Mouse (Mus musculus): ENCODE data around the gene Tmem240. TPM values are rescaled to one million over a fixed set of nuclear protein-coding genes. Genes with fewer than 3 reads are reported as not detected.
"Not testable (repeated sequence)": the region's sequence is repeated elsewhere in the genome, so short reads cannot be mapped to it uniquely, and the experiment has no call there.

The Tmem240 gene
- 0.87 and 0.92 TPM in 2 replicates for polyA plus RNA-seq (2014; fragmentation: Nextera tagmentation; extraction: Ambion mirVana)

DNA sequence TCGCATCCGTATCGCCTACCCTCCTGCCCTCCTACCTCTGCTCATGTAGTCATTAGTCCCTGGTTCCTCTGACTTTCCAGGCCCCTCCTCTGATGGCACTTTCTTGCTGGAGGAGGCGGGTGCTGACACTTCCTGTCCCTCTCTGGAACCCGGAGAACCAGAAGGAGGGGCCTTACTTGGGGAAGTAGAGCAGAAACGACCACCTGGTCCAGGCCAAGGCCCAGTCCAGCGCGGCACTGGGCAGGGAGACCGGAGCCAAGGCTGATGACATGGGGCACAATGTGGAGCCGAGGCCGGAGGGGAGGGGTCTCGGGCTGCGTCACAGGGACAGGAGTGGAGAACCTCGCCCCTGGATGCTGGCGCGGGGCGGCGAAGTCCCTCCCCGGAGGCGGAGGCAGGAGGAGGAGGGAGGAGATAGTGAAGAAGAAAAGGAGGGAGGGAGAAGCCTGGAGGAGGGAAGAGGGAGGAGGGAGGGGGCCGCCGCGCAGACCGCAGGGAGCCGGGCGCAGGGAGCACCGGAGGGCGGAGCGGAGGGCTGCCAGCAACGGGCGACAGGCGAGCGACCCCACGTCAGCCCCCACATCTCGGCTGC lies at the start of gene Tmem240:
Gene Tmem240, plus strand, starts transcription at position 451 of the 592 bp plus-strand sequence.
- H3K9ac ChIP-seq (ENCODE audit: low read depth, low read length) = peak within 1 kb of the TSS; percentile 91
- no peaks in the 10 kb centered on the region for H3K9me3 ChIP-seq (ENCODE audit: control insufficient read depth, low read length)
- peak within 1 kb of the TSS; percentile 79 for H3K4me3 ChIP-seq (ENCODE audit: low read depth, low read length)
- H3K4me2 ChIP-seq (ENCODE audit: low read depth, low read length) = peak within 1 kb of the TSS; percentile 78
- DNase-seq (ENCODE audit: low spot score) (peak; percentile 96), ATAC-seq (ENCODE audit: low read depth) (peak; percentile 91)
- 0% methylated on average over 25 of the region's 35 CpGs for WGBS
- H3K27me3 ChIP-seq (replicated peaks; ENCODE audit: control insufficient read depth, insufficient read depth, low read length) = no peaks in the 10 kb centered on the region
- peaks cover 36% of the 10 kb centered on the region; the same call in 1 of the 2 replicates for H3K36me3 ChIP-seq (ENCODE audit: control insufficient read depth, insufficient read depth, low read length)
- peaks cover 10% of the 10 kb centered on the region for H3K4me1 ChIP-seq (ENCODE audit: control insufficient read depth, insufficient read depth, low read length)
- peak within 1 kb of the TSS; percentile 84 for H3K27ac ChIP-seq (replicated peaks; ENCODE audit: low read depth, low read length)

DNA sequence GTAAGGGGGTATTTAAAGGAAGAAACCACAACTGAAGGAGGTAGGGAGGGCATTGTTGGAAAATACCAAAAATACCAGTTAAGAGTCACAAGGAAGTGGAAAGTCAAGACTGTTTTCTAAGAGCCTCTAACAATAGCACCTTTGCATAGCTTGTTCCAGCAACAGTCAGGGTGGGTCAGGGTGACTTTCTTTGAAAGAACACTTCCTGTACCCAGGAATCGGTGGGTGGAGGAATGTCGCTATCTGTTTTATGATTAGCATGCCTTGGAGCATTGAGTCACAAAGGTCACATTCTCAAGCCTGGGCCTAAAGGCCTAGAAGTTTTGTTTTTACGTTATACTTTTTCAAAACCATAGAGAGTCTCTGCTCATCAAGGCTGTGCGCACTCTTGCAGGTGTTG lies 46.8 kb upstream of the Tmem240 start:
- H3K9me3 ChIP-seq (ENCODE audit: control insufficient read depth, low read length); H3K36me3 ChIP-seq (ENCODE audit: control insufficient read depth, insufficient read depth, low read length); H3K27me3 ChIP-seq (replicated peaks; ENCODE audit: control insufficient read depth, insufficient read depth, low read length); H3K4me1 ChIP-seq (ENCODE audit: control insufficient read depth, insufficient read depth, low read length); H3K27ac ChIP-seq (replicated peaks; ENCODE audit: low read depth, low read length); H3K9ac ChIP-seq (ENCODE audit: low read depth, low read length); H3K4me3 ChIP-seq (ENCODE audit: low read depth, low read length); DNase-seq (ENCODE audit: low spot score); ATAC-seq (ENCODE audit: low read depth); H3K4me2 ChIP-seq (ENCODE audit: low read depth, low read length): not testable (repeated sequence)
- WGBS = 79% methylated on average over 4 of the region's 4 CpGs

DNA sequence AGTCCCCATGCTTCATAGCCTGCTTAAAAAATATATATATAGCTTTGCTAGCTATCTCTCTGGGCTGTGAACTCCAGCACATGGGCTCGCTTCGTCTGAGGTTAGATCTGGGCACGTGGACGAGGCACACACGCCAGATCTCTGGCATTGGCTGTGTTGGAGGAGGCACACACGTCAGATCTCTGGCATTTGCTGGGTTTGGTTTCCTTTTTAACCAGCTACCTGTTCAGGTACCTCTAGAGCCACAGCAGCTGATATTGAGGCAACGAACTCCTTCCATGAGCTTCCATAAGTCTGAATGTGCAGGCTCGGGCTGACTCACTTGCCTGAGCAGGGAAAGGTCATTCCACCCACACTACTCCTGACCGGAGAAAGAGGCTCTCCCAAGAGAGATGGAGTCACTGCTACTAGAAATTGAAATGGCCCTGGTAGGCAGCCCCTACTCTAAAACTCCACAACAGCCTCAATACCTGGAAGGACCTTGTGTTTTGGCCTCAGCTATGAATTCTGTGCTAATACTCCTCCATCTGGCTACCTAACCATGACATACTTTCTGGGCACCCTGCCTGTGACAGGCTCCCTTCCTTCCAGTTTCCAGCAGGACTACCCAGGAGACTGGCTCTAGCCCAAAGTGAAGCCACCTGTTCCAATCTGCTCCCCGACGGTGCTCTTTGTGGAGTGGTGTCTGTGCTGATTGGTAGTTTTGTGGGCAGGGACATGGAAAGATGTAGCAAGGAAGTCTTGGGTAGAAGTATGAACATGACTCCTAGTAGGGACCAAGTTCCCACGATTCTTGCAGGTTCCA lies 43.8 kb upstream of the Tmem240 start:
- Histone ChIP-seq H3K9ac (ENCODE audit: low read depth, low read length) (no peak overlapping the region), H3K27ac (replicated peaks; ENCODE audit: low read depth, low read length) (no peak overlapping the region), H3K27me3 (replicated peaks; ENCODE audit: control insufficient read depth, insufficient read depth, low read length) (no peaks in the 10 kb centered on the region; the same call in 1 of the 2 replicates), H3K4me2 (ENCODE audit: low read depth, low read length) (no peak overlapping the region), H3K36me3 (ENCODE audit: control insufficient read depth, insufficient read depth, low read length) (no peaks in the 10 kb centered on the region), H3K4me3 (ENCODE audit: low read depth, low read length) (no peak overlapping the region), H3K9me3 (ENCODE audit: control insufficient read depth, low read length) (no peaks in the 10 kb centered on the region), H3K4me1 (ENCODE audit: control insufficient read depth, insufficient read depth, low read length) (peaks cover 8% of the 10 kb centered on the region)
- ATAC-seq (ENCODE audit: low read depth) (no peak), DNase-seq (ENCODE audit: low spot score) (no peak)
- 81% methylated on average over 12 of the region's 12 CpGs for WGBS

DNA sequence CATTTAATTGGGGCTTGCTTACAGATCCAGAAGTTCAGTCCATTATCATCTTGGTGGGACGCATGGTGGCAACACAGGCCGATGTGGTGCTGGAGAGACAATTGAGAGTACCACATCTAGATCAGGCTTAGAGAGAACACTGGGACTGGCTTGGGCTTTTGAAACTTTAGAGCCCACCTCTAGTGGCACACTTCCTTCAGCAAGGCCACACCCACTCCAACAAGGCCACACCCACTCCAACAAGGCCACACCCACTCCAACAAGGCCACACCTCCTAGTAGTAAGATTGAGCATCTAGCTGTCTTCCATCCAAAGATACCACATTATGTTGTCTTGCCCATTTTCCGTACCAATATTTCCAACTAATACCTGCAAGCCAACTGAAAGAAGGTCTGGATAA lies 42.2 kb upstream of the Tmem240 start:
- WGBS = 94% methylated on average over 3 of the region's 3 CpGs
- Histone ChIP-seq H3K27me3 (replicated peaks; ENCODE audit: control insufficient read depth, insufficient read depth, low read length) (no peaks in the 10 kb centered on the region; the same call in 1 of the 2 replicates), H3K36me3 (ENCODE audit: control insufficient read depth, insufficient read depth, low read length) (no peaks in the 10 kb centered on the region), H3K9me3 (ENCODE audit: control insufficient read depth, low read length) (no peaks in the 10 kb centered on the region), H3K4me1 (ENCODE audit: control insufficient read depth, insufficient read depth, low read length) (peaks cover 16% of the 10 kb centered on the region), H3K4me2 (ENCODE audit: low read depth, low read length) (no peak overlapping the region), H3K9ac (ENCODE audit: low read depth, low read length) (no peak overlapping the region), H3K4me3 (ENCODE audit: low read depth, low read length) (no peak overlapping the region), H3K27ac (replicated peaks; ENCODE audit: low read depth, low read length) (no peak overlapping the region)
- DNase-seq (ENCODE audit: low spot score) = no peak
- ATAC-seq (ENCODE audit: low read depth) = no peak

- Histone ChIP-seq H3K27me3 (replicated peaks; ENCODE audit: control insufficient read depth, insufficient read depth, low read length) (no peaks in the 10 kb centered on the region; the same call in 1 of the 2 replicates), H3K36me3 (ENCODE audit: control insufficient read depth, insufficient read depth, low read length) (no peaks in the 10 kb centered on the region), H3K4me1 (ENCODE audit: control insufficient read depth, insufficient read depth, low read length) (peaks cover 16% of the 10 kb centered on the region), H3K4me2 (ENCODE audit: low read depth, low read length) (peak within 1 kb of the TSS; percentile 94), H3K9ac (ENCODE audit: low read depth, low read length) (peak within 1 kb of the TSS; percentile 78), H3K27ac (replicated peaks; ENCODE audit: low read depth, low read length) (peak within 1 kb of the TSS; percentile 77), H3K4me3 (ENCODE audit: low read depth, low read length) (peak within 1 kb of the TSS; percentile 75), H3K9me3 (ENCODE audit: control insufficient read depth, low read length) (no peaks in the 10 kb centered on the region)
- ATAC-seq (ENCODE audit: low read depth) = peak; percentile 90
- WGBS = 1% methylated on average over 24 of the region's 47 CpGs
- peak; percentile 75 for DNase-seq (ENCODE audit: low spot score)
Observed at GRCm38 (mm10) chr4:155694111-155694481, 40.5 kb upstream of the Tmem240 start, which contains the start of gene Fndc10. TSS of gene Fndc10 (plus strand) at chr4:155694342.

DNA sequence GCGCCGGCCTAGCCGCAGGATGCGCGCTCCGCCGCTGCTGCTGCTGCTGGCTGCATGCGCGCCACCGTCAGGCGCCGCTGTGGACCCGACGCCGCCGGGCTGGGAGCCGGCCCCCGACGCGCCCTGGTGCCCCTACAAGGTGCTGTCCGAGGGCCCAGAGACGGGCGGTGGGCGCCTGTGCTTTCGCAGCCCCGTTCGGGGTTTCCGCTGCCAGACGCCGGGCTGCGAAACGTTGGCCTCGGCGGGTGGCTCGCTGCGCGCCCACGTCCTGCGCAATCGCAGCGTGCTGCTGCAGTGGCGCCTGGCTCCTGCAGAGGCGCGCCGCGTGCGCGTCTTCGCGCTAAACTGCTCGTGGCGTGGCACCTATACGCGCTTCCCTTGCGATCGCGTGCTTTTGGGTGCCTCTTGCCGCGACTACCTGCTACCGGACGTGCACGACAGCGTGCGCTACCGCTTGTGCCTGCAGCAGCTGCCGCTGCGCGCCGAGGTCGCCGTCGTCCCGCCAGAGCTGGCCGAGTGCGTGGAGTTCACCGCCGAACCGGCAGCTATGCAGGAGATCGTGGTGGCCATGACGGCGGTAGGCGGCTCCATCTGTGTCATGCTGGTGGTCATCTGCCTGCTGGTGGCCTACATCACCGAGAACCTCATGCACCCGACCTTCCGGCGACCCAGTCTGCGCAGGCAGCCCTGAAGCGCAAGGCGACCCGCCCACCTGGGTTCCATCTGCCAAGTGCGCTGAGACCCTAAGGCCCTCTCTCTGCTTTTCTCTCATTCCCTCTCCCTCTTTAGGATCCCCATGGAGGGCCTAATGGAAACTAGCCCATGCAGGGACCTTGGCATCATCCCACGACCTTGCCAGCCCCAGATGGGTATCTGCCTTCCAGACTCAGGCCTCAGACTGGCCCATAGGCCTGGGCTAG lies 39.9 kb upstream of the Tmem240 start:
- peak overlapping the region; percentile 94 for H3K4me2 ChIP-seq (ENCODE audit: low read depth, low read length)
- peak overlapping the region; percentile 77 for H3K27ac ChIP-seq (replicated peaks; ENCODE audit: low read depth, low read length)
- no peaks in the 10 kb centered on the region; the same call in 1 of the 2 replicates for H3K27me3 ChIP-seq (replicated peaks; ENCODE audit: control insufficient read depth, insufficient read depth, low read length)
- H3K4me1 ChIP-seq (ENCODE audit: control insufficient read depth, insufficient read depth, low read length) = peaks cover 16% of the 10 kb centered on the region
- DNase-seq (ENCODE audit: low spot score) = peak; percentile 82
- H3K4me3 ChIP-seq (ENCODE audit: low read depth, low read length) = peak overlapping the region; percentile 75
- no peaks in the 10 kb centered on the region for H3K36me3 ChIP-seq (ENCODE audit: control insufficient read depth, insufficient read depth, low read length)
- 3% methylated on average over 44 of the region's 92 CpGs for WGBS
- H3K9me3 ChIP-seq (ENCODE audit: control insufficient read depth, low read length) = no peaks in the 10 kb centered on the region
- ATAC-seq (ENCODE audit: low read depth) = peak; percentile 89
- peak overlapping the region; percentile 78 for H3K9ac ChIP-seq (ENCODE audit: low read depth, low read length)

DNA sequence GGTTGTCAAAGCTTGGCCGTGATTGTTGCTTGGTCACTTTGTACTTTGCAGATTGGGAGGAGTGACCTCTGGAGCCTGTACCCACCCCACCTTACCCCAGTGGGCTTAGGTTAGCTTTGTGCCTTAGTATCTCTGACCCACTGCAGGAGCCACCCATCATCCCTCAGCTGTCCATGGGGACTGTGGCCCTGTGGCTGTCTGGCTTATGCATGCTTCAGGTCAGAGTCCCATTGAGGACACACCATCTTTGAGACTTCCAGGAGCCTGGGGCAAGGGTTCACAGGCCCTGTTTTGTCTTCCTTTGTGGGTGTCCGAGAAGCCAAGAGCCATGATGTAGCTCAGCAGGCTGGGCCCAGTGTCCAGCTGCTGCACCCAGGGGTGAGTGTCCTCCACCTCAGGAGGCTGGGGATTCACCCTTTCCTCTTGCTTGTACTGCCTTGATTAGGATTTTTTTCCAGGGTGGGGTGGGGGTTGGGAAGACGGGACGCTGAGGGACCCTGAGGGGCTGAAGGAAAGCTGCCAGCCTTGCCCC lies 39.0 kb upstream of the Tmem240 start:
- H3K9ac ChIP-seq (ENCODE audit: low read depth, low read length) = peak overlapping the region; percentile 78
- ATAC-seq (ENCODE audit: low read depth) = no peak

More for the DNA sequence above, 39.0 kb upstream of the Tmem240 start:
- DNase-seq (ENCODE audit: low spot score) = no peak
- peak overlapping the region; percentile 75 for H3K4me3 ChIP-seq (ENCODE audit: low read depth, low read length)
- H3K9me3 ChIP-seq (ENCODE audit: control insufficient read depth, low read length) = no peaks in the 10 kb centered on the region
- H3K27me3 ChIP-seq (replicated peaks; ENCODE audit: control insufficient read depth, insufficient read depth, low read length) = no peaks in the 10 kb centered on the region; the same call in 1 of the 2 replicates
- peaks cover 16% of the 10 kb centered on the region for H3K4me1 ChIP-seq (ENCODE audit: control insufficient read depth, insufficient read depth, low read length)
- no peak overlapping the region for H3K27ac ChIP-seq (replicated peaks; ENCODE audit: low read depth, low read length)
- H3K4me2 ChIP-seq (ENCODE audit: low read depth, low read length) = peak overlapping the region; percentile 94
- H3K36me3 ChIP-seq (ENCODE audit: control insufficient read depth, insufficient read depth, low read length) = no peaks in the 10 kb centered on the region
- WGBS = 76% methylated on average over 4 of the region's 4 CpGs

Data from embryonic facial prominence, embryonic 14.5 days (tissue).